Mouse (Mus musculus): Measurements from ENCODE around the gene Gm20479. TPM values are rescaled to one million over a fixed set of nuclear protein-coding genes. Genes with fewer than 3 reads are reported as not detected.

Gm20479 gene
- 1 to 10 TPM in 1 of 2 experiments, not detected in 1; 2.5 TPM for total RNA-seq (2021)
- long read RNA-seq, experiment 1, result 0 reads
- long read RNA-seq, experiment 2, result 0 reads

DNA sequence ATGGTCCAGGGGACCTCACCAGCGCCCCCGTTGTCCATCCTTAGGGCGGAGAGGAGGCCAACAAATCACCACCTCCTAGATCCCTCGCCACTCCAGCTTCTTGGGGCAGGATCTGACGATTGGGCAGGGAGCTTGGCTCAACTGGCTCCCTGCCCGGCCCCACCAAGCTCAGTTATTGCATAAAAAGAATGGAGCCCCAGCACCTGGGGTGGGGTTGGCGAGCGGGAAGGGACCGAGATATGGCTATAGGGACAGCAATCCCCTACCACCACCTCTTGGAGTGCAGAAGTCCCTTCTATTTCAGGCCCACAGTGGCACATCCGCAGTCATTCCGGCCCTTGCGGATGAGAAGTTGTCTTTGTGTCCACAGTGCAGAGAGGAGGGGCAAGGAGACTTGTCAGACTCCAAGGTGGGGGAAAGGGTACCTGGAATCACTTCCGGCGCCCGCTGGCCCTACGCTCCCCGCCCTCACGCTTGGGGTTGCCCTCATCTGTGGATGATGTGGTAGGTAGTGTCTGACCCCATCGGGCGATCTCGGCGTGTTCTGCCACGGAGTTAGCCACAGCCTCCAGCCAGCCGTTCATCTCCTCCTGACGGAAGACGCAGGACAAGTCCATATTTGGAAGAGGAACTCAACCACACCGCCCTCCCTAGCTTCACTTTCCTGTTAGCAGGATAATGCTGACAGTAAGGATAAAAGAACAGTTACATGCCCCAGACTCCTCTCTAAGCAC is at the start of gene Gm20479:
TSS of gene Gm20479 (minus strand) at position 559 of the 734 bp plus-strand sequence.
- DNase-seq (ENCODE audit: low spot score in 2 of 2), result no peak

DNA sequence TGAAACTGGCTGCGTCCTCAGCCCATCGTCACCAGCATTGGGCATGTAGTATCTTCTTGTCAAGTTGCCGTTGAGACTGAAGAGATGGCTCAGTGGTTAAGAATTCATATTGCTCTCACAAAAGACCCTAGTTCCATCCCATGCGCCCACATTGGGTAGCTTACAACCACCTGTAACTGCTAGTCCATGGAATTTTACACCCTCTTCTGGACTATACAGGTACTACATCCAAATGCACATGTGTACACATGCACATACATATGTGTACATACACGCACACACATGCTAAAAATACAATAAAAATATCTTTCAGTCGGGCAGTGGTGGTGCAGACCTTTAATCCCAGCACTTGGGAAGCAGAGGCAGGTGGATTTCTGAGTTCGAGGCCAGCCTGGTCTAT is 49.3 kb upstream of the Gm20479 start:
- DNase-seq (ENCODE audit: low spot score in 2 of 2), result no peak

DNA sequence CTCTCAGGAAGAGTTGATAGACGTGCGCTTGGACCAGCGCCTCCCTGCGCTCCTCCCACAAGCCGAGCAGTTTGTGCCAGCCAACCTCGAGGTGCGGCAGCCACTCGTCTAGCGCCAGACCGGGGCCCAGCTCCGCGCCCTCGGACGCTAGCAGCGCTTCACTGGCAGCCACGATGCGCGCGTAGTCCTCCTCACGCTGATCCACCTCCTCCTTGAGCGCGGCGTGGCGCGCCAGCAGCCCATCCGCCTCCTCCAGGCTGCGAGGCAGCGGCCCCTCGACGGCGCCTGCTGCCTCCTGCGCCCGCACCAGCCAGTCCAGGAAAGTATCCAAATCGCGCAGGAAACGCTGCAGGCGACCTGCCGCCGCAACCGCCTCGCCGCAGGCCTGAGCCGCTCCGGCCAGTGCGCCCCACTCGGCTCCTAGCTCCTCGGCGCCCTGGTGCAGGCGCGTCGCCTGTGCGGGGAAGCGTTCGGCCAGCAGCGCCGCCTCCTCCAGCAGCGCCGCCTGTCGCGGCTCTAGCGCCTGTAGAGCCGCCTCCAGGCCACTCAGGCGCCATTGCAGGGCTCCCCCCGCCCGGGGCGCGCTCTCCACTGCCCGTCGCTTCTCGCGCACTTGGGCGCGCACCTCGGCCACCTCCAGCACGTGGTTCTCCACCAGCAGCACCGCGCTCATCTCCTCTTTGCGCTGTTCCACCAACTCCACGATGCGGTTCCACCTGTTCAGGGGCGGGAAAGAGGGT is 47.2 kb upstream of the Gm20479 start:
- DNase-seq (ENCODE audit: low spot score in 2 of 2), result no peak

DNA sequence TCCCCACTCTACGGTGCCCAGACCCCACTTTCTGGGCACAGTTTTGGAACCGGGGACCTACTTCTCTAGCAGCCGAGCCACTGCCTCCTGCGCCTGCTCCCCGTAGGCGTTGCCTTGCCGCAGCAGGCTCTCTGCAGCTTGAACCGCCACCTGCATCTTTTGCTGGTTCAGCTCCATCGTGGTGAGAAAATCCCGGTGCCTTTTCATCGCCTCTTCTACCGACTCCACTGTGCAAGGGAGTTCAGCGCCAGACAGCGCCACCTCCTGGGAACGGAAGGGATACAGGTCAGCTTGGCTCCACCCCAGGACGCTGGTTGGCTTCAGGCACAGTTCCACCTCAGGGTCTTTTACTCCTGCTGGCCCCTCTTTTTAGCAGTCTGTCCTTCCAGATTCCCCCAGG is 45.5 kb upstream of the Gm20479 start:
- peak in 1 of 2 experiments; percentile 35 for DNase-seq (ENCODE audit: low spot score in 2 of 2)

DNA sequence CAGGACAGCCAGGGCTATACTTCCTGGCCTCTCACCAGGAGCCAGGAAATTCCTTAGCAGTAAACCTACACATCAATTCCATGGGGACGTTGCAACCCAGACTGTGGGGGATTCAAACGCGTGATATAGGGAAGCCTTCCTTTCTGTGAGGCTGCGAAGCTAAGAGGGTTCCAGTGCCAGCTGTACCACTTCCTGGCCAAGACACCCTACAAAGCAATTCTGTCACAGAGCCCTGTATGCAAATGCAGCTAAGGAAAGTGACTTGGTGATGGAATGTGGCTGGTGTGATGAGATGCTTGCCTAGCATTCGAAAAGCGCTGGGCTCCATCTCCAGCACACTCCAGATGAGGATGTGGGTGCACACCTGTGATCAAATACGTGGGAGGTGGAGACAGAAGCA is 43.3 kb upstream of the Gm20479 start:
- no peak for DNase-seq (ENCODE audit: low spot score in 2 of 2)

DNA sequence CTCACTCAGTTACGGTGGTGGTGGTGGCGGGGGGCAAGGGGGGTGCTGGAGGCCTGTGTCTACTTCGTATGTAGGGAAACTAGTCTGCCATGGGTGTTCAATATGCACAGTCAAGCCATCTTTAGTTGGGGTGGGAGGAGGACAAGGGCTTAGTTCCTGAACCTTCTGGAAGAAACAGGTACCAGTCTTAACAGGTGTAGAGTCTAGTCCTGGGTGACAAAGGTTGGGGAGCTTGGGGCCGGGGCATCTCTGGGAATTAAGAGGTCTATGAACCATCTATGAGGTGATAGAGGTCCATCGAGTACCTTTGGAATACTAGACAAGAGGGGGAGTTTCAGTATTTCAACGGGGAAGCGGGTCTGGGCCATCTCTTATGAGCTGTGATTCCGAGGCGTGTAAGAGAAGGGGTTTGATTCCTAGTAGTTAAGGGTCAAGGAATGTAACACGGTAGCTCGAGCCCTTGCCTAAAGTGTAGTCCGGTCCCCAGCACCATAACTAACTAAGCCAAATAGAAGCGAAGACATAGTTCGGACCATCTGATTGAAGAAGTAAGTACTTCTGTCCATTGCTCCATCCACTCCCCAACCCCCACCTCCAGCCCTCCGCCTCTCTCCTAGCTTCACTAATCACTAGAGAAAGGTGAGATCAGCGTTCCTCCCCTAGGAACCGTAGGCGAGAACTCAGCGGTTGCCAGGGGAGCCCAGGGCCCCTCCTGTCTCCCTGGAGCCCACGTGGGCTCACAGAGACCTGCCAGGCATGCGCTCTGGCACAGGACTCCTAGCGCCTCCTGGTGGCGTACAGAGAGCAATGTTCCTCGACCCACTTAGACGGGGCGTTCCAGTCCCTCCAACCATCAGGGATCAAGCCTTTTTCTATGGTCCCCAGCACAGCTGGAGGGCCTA is 40.1 kb upstream of the Gm20479 start:
- DNase-seq (ENCODE audit: low spot score in 2 of 2), result no peak

DNA sequence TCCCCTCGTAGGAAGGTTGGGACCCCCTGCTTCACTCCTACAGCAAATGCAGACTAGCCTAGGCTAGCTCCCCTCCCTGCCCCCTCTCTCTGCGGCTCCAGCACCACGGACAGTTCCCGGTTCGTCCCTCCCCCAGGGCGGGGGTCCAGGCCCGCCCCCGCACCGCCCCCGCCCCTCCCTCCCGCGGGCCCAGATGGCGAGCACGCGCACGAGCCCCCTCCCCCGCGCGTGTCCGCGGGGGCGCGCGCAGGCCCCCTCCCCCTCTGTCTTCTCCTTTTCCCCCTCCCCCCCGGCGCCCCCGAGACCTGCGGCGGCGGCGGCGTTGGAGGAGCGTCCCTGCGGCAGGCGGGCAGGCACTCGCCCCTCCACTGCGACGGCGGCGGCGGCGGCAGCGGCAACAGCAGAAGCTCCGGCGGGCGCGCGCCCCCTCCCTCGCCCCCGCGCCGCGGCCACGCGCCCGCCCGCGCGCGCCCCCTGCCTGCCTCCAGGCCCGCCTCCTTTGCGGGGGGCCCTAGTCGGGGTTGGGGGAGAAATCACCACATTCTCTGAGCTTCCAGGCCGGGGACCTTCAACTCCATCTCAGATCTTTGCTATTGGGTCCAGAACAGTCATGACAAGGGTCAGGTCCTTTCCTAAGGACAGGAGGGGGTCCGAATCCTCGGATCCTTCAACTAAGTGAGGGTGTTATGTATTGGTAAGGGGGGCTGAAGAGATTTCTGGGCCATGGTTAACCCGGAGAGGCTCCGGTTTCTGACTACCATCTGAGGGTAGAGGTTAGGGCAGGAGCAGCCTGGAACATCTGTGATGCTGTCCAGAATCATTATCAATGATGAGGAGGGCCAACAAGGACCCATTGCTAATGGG is 39.2 kb upstream of the Gm20479 start:
- no peak for DNase-seq (ENCODE audit: low spot score in 2 of 2)

DNA sequence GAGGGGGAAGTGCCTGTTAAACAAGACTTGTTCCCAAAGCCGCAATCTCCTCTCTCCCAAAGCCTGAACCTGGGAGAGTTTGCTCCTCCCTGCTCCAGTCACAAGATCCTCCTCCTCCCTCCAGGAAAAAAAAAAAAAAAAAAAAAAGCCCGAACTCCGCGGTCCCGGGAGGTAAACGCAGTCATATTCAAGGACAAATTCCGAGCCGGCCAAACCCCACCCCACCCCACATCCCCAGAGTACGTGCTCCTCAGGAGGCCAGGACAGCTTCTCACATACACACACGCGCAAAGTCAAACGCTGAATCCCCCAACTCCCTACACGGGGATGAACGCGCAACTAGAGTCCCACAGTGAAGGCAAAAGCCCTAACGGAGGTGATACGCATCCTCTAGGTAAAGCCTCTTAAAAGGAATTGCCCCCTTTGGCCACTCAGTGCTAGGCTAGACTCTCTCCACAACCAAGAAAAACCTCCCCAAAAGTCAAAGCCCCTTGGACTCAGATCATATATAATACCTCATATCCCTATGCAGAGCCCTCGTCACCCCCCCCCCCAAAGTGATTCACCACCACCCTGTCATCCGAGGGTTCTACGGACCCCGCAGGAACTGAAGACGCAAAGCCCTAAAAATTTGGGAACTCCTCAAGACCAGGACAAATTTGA is 38.4 kb upstream of the Gm20479 start:
- no peak for DNase-seq (ENCODE audit: low spot score in 2 of 2)

DNA sequence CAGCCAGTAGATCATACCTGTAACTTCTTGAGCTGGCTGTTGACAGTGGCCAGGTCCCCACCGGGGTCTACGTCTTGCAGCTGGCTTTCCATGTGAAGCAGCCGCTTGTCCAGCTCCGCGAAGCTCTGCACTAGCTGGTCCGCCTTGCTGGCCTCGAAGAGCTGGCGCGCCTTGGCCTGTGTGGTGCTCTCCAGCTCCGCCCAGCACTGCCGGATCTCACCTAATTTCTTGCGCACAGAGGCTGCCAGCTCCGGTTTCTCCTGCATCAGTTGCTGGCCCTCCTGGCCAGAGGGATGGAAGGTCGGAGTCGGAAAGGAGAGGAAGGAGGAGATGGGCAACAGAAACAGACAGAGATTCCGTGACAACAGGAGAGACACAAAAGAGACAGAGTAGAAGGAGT is 34.2 kb upstream of the Gm20479 start:
- DNase-seq (ENCODE audit: low spot score in 2 of 2), result no peak

DNA sequence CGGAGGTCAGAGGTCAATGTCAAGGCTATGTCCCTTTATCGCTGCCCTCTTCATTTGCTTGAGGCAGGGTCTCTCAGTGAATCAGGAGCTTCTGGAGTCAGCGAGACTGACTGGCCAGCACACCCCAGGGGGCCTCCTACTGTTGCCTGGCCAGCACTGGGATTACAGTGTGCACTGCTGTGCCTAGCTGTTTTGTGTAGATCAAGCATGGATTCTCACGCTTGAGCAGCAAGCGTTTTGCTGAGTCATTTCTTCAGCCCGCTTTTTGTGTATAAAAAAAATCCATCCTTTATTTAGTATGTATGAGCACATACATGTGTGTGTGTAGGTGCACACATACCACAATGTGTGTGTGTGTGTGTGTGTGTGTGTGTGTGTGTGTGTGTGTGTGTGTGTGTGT is 32.0 kb upstream of the Gm20479 start:
- DNase-seq (ENCODE audit: low spot score in 2 of 2), result no peak

DNA sequence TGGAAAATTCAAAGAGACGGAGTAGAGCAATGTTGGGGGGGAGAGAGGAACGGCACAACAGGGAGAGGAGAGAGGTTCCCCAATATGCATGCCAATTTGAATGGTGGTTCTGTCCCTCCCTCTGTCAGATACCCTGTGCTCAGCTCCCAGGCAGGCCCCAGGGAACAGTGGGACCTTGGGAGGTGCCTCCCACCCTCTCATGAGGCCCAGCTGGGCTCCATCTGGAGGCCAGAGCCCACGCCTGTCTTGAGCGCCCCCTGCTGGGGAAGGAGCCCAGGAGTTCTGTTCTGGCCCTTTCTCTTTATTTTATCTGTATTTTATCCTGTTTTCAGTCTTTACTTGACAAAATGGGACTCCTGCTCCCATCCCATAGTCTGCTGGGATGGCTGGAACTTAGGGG is 27.5 kb upstream of the Gm20479 start:
- no peak for DNase-seq (ENCODE audit: low spot score in 2 of 2)

DNA sequence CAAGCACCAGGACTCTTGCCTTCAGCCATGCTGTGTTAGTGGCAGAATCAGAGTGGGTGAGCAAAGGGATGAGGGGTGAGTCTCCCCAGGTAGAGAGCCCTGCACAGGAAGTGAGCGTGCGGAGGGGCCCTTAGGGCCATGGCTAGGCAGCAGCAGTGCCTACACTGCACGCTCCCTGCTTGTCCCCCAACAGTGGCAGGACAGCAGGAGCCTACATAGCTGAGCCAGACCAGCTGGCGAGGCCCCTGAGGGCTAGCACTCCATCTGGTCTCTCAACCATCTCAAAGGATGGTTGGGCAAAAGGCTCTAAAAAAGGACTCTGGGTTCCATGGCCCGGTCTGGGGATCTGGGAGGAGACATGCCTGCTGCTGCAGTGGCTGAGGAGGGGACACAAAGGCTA is 26.9 kb upstream of the Gm20479 start:
- DNase-seq (ENCODE audit: low spot score in 2 of 2), result no peak

DNA sequence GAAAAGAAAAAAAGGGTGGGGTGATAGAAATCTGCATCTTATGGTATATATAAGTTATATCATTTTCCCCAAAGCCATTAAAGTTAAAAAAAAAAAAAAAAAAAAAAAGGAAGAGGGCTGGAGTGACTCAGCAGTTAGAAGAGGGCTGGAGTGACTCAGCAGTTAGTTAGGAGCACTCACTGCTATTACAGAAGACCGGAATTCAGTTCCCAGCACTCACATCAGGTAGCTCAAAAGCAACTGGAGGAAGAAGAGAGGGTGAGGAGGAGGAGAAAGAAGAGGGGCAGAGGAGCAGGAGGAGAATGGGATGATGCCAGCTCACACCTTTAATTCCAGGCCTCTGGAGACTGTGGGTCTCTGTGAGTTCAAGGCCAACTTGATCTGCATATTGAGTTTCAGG is 26.0 kb upstream of the Gm20479 start:
- DNase-seq (ENCODE audit: low spot score in 2 of 2), result no peak

DNA sequence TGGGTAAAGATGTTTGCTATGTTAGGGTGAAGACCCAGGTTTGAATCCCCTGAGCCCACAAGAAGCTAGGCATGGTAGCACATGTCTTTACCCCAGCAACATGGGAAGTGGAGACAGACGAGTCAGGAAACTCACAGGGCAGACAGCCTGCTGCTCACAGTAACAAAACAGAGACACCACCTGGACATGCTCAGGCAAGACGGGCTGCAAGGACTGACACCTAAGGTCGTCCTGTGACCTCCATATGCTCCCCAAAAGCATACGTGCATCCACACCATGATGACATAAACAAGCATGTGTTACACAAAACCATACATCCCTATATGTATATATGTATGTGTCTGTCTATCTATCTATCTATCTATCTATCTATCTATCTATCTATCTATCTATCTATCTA is 24.3 kb upstream of the Gm20479 start:
- no peak for DNase-seq (ENCODE audit: low spot score in 2 of 2)

DNA sequence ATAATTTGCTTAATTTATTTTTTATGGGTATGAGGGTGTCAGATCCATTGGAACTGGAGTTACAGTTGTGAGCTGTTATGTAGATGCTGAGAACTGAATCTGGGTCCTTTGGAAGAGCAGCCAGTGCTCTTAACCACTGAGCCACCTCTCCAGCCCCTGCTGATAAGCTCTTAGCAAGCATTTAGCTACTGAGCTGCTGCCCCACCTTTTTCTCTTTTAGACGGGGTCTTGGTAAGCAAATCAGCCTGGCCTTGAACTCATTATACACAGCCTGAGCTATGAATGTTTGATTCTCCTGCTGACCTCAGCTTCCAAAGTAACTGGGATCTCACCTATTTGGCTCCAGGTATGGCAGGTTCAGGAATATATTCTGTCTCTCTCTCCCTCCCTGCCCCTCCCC is 23.8 kb upstream of the Gm20479 start:
- no peak for DNase-seq (ENCODE audit: low spot score in 2 of 2)

DNA sequence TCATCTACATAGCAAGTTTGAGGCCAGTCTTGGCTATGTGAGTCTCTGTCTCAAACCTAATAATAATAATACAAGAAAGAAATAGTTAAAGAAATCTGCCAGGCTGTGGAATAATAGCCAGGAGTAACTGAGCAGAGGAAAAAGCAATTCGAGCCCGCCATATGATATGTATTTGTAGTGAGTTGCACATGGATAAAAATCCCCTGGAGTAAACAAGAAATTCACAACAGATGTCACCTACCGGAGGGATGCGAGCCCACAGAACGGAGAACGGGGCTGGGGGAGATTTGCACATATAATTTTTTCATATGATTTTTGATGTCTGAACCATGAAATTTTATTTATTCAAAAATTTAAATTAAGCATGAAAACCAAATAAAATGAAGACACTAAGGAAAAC is 22.6 kb upstream of the Gm20479 start:
- no peak for DNase-seq (ENCODE audit: low spot score in 2 of 2)

DNA sequence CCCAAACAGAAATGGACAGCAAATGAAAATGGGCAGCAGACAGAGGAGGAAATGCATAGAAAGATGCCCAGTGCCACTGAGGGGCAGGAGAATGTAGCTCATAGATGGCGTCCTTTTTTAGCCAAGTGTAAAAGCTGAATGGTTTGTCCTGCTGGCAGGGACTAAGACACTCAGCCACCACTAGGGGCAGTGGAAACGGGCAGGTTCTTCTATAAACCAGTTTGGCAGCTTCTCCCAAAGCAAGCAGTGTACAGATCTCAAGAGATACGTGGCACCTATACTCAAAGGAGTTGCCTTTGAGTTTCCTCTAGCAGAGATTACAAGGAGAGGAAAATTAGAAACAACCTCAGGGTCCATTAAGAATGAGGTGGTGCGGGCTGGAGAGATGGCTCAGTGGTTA is 21.2 kb upstream of the Gm20479 start:
- no peak for DNase-seq (ENCODE audit: low spot score in 2 of 2)

DNA sequence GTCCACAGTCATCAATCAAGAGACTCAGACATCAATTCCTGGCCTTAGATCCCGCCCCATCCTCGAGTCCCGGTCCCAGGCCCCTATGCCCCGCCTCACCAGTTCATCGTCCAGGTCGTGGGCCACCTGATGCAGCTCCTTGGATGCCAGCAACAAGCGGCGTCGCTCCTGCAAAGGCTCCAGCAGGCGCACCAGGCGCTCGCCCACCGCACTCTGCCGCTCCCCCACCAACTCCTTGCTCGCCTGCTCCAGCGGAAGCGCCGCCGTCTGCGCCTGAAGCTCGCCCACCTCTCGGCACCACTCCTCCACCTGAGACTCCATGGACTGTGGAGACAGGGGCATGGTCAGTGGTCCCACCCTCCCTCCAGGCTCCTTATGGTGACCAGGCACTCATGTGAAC is 18.1 kb upstream of the Gm20479 start:
- no peak for DNase-seq (ENCODE audit: low spot score in 2 of 2)

DNA sequence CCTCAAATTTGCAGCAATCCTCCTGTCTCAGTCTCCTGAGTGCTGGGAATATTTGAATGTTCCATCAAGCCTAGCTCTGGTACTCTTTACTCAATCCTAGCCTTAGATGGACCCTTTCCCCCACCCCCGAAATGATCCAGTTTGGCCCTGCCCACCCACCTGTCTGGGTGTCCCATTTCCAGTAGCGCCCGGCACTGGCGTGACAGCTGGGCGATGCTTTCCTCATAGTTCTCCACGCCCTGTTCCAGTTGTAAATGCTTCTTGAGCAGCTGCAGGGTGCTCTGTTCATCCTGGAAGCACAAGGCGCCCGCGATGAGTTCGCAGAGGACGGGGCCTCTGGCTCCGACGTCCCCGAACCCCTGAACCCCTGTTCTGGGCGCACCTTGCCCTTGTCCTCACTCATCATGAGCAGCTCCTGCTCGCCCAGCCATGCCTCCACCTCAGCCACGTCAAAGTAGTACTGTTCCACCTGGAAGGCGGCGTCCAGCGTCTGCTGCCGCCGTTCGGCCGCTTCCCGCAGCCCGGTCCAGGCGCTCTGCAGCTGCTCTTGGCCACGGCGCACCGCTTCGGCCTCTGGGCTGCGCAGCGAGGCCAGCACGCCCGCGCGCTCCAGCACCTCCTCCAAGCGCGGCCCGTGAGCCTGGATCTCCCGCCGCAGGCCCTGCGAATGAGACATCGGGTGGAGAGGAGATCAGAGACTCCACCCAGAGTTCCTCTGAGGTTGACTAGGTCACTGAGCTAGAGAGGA is 14.7 kb upstream of the Gm20479 start:
- no peak for DNase-seq (ENCODE audit: low spot score in 2 of 2)

DNA sequence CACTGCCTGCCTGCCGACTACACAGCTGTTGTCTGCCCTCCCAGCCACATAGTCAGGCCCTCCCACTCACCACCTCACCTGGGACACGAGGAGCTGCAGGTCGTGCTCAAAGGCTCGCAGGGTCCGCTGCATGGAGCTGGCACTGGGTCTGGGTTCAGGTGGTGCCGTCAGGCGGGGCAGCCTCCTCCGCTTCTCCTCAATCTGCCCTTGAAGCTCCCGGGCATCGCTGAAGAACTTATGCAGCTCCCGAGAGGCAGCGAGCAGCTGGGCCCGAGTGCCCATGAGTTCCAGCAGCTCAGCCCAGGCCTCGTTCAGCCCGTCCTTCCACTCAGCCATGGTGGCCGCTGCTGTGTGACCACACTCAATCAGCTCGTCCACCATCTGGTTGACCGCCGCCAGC is 11.9 kb upstream of the Gm20479 start:
- no peak for DNase-seq (ENCODE audit: low spot score in 2 of 2)
